Mouse (Mus musculus) frontal cortex, postnatal 36 days (tissue): ENCODE data around the gene Tut1.
"Not testable (repeated sequence)": the region's sequence is repeated elsewhere in the genome, so short reads cannot be mapped to it uniquely, and the experiment has no call there.

ENCODE experiments used
- DNase-seq, 2 experiments: peaks; one replicate each; pipeline ENCODE4 v3.0.0; 2022; ENCODE audit warnings: low spot score in 2 of 2

Tut1 gene

DNA sequence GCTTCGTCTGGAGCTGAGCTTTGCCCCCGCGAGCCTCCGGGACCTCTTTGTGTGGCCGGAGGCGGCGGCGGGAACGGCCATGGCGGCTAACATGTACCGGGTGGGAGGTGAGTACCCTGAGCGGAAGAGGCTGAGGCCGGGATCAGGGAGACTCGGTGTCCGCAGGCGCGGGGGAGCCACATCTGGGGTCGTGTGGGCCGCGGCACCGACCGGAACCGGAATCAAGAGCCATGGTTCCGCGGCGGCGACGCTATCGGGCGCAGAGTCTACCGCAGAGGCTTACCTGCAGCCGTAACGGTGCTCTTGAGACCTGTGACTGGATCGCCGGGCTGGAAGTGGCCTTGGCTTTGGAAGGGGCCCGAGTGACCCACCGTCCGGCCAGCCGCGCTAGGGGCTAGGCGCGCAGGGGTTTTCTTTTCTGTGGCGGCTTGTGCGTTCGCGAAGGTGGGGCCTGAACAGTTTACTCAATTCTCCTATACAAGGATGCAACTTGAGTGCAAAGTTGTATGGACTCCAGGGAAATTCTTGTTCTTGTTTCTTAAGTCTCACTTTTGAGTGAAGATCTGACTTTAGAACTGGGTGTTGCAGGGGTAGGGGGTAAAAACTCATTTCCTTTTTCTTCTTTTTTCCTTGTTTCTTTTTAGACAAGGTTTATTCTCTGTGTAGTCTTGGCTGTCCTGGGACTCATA is 11.2 kb upstream of the Tut1 start:
- peak in 1 of 2 experiments; percentile 54 for DNase-seq

DNA sequence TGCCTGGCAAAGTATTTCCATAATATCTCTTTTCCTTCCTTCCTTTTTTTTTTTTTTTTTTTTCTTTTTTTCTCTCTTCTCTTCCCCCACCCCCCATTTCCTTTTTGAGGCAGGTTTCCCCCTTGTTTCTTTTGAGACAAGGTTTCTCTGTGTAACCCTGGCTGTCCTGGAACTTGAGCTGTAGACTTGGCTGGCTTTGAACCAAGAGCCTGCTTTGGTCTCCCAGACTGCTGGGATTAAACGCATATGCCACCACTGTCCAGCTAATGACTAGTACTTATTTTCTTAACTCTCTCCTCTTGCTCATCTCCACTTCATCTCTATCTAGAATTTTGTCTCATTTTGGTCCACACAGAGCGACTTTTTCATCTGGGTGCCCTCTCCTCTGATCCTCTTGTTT is 10.6 kb upstream of the Tut1 start:
- no peak for DNase-seq

DNA sequence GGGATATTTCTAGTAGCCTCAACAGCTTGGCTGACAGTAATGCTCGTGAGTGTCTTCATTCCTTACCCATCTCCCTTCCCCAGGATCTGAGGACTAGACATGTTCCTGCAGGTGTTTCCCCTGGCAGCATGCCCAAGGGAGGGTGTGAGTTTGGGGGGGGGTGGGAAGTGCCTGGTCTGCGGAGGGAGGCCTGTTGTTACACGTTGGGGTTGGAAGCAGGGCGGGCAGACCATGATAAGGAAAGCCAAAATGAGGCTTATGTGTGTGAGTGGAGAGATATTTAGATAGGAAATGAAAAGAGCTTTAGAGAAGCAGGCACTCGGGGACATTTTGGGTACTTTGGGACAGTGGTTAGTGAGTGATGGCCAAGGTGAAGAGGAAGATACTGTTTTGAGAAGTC is 9.6 kb upstream of the Tut1 start:
- DNase-seq: no peak

DNA sequence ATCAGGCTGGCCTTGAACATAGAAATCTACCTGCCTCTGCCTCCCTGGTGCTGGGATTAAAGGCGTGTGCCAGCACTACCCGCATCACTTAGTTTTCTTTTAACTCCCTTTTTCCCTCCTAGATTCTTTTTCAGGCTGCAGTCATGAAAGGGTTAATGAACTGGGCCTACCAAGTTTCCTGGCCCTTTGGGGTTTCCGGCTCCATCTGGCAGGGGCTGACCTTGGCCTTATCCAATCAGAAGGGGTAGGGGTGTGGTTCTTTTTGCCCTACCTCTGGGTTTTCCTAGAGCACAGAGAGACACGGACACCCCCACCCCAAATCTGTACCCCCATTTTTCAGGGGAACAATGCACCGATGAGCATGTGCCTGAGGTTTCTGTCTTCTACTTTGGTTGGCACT is 8.9 kb upstream of the Tut1 start:
- no peak for DNase-seq

DNA sequence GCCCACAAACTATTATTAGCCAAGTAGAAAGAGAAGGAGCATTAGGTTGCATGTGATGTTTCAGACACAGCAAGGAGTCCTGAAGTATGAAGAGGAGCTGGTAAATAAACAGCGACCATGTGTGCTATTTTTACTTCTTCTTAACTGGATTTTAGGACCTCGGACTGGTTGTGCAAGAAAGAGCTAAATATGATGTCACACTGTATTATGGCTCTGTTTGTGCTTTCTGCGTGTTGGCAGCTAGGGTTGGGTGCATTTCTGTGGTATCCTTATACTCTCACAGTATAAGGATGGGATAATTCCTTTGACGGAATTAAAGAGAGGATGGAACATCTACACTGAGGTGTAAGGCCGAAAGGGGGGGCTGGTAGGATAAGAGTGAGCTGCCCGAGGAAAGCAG is 8.4 kb upstream of the Tut1 start:
- DNase-seq: no peak

DNA sequence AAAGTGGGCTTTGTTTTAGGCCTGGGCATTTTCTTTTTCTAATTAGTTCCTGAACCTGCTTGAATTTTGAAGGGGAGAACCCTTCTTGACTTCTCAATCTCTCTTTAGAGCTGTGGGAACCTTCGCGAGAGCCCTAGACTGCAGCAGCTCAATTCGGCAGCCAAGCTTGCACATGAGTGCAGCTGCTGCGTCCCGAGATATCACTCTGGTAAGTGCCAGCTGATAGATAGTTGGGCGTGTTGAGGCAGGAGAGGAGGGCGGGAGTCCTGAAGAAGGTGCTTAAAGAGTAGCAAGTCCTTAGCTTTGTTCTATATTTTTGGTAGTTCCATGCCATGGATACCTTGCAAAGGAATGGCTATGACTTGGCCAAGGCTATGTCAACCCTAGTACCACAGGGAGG is 6.7 kb upstream of the Tut1 start:
- DNase-seq: no peak

DNA sequence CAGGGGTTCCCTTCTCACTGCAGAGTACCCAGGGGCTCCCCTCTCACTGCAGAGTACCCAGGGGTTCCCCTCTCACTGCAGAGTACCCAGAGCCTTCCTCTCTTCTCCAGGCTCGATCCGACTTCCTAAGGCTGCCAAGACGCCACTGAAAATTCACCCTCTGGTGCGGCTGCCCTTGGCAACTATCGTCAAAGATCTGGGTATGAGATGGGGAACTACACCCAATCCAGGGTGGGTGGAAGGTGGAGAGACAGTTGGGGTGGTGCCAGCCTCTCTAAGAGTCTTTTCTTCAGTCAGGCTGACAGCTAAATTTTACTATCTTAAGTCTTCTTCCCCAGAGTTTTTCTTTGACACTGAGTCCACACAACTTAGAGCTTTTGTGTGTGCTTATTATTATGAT is 3.5 kb upstream of the Tut1 start:
- DNase-seq: no peak

DNA sequence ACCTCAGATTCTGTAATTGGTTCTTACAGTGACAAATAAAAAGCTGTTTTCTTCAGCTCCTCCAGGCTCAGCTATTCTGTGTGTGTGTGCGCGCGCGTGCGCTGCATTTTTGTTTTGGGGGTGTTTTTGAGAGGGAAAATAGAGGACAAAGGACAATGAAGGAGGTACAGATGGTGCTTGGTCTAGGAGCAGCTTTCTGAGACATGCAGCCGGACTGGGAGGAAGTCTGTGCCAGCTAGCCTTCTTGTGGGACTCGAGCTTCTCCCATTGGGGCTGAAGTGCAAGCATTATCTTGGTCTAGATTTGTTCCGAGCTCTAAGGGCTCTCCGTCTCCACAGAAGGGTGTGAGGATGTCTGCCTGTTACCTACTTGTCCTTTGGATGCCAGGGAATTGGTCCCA is 1.4 kb upstream of the Tut1 start:
- peak in 1 of 2 experiments; percentile 9 for DNase-seq

DNA sequence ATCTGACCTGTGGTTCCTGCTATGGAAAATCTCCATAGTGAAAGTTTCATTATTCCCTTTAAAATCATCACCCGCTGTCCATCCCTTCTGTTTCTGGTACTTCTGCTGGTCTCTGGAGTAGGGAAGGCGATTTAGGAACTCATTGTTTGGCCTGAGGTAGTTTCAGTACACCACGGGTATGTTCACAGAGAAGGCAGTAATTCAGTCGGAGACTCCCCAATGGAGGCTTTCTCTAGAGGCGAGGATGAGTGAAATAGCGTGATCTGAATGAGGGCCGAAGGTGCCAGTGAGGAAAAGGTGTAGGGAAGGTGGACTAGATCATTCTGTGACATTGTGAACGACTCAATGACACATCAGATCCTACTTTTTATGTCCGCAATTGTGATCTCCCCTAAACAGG is 524 bp downstream of the Tut1 start:
- no peak for DNase-seq

DNA sequence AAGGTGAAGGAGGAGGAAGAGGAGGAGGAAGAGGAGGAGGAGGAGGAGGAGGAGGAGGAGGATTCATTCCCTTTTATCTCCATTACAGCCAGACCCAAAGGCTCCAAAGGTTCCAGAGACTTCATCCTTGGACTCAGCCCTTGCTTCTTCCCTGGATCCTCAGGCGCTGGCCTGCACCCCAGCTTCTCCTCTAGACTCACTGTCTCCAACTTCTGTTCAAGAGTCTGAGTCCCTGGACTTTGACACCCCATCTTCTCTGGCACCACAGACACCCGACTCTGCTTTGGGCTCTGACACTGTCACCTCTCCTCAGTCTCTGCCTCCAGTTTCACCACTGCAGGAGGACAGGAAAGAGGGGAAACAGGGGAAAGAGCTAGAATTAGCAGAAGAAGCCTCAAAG is 8.6 kb downstream of the Tut1 start:
- DNase-seq: no peak

DNA sequence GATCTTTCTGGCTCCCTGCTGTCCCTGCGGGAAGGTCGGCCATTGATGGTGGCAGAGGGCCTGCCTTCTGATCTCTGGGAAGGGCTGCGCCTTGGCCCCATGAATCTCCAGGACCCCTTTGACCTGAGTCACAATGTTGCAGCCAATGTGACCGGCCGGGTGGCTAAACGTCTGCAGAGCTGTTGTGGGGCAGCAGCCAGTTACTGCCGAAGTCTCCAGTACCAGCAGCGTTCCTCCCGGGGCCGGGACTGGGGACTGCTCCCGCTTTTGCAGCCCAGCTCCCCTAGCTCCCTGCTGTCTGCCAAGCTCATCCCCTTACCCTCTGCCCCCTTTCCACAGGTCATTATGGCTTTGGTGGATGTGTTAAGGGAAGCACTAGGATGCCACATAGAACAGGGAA is 11.4 kb downstream of the Tut1 start:
- no peak for DNase-seq

DNA sequence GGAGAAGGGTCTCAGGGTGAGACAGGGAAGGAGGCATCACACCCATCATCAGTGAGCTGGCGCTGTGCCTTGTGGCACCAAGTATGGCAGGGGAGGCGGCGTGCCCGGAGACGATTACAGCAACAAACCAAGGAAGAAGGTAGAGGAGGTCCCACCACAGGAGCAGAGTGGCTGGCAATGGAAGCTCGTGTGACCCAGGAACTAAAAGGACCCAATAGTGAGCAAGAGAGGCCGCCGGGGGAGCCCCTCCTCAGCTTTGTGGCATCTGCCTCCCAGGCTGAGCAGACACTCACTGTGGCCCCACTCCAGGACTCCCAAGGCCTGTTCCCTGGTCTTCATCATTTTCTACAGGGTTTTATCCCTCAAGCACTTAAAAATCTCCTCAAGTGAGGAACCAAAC is 12.1 kb downstream of the Tut1 start:
- DNase-seq: no peak

DNA sequence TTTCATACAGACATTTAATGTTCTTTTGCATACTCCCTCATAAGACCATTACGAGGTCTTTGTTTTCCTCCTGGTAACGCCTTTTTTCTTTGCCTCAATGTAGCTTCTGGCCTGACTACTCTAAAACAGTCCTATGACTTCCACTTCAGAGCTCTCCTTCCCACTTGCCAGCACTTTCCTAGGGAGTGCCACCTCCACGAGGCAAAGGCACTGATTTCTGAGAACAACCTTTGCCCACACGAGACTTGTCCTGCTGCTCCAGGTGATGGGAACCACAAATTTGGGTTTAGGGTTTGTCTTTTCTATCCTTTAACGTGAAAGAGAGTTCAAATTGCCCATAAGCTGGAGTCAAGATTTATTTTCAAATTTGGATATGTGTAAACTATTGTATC is 12.5 kb downstream of the Tut1 start:
- DNase-seq: no peak

DNA sequence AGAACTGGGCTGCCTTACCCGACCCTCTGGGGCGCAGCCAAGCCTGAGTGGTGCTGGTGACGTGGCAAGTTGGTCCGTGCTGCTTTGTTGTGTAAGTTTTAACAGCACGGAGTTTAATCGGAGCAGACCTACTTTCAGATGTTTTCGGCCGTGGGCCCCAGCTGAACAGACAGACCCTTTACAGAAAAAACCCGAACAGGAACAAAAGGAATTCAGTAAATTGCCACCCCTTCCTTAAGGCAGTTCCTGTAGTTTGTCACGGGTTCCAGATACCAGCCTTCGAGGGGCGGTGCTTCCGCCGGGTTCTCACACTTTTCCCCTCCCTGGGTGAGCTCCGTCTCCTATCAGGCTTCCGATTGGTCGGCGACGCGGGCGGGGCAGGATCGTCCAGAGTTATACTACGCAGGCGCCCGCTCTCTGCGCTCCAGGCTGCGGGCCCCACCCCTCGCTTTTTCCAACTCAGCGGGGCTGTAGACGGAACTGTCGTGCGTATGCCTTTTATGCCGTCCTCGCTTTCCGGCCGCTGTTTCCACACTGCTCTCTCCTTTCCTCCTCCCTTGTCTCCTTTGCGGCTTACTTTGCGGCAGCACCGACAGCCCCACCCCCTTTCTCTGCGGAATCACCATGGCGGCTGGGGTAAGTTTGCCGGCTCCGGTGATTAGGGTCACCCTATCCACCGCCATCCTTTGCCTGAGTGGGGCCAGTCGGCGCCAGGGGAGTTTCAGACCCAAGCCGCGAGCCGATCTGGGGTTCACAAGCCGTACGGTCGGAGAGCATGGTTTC is 13.1 kb downstream of the Tut1 start, which contains the start of gene Eef1g:
Gene Eef1g (plus strand): TSS at position 452 of the 783 bp plus-strand sequence.
- DNase-seq: peak; percentile 99

DNA sequence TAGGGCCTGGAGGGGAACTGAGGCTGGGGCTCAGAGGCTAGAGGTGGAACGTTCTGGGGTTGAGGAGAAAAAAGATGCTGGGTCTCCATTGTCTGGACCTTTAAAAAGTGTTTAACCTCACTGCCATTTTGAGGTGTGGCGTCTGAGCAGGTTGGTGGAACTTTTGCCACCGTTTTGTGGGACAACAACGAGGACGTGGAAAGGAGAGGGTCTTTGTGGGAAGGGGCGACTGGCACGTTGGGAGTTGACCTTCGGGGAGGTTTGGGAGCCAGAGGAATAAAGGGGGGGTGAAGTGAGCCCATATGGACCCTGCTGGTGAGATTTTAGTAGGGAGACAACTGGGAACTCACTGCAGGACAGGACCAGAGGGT is 13.7 kb downstream of the Tut1 start:
- no peak for DNase-seq

DNA sequence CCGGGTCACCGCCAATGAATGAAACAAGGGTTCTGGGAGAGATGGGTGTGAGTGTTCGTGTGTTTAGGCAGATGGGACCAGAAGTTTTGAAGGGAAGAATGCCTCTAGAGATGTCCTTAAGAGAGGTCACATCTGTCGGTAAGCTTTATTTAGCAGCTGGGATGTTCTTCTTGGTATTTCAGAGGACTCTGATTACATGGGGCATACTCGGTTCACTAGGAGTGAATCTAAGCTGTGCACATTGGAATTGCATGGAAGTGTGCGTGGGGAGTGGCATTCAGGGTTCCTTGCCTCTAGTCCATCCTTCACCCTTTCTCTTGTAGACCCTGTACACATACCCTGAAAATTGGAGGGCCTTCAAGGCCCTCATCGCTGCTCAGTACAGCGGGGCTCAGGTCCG is 14.2 kb downstream of the Tut1 start:
- DNase-seq: no peak

DNA sequence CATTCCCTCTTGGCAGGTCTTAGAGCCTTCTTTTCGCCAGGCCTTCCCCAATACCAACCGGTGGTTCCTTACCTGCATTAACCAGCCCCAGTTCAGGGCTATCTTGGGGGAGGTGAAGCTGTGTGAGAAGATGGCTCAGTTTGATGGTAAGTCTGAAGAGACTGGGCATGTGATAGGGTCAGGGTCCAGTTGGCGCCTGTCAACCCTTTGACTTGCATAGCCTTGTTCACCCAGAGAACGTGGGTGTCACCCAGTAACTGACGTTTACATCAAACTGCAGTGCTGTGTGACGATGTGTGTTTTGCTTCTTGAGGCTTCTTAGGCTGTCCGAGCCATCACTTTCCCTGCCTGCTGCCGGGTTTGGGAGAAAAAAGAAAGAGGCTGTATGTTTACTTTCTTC is 18.8 kb downstream of the Tut1 start:
- not testable (repeated sequence) for DNase-seq

DNA sequence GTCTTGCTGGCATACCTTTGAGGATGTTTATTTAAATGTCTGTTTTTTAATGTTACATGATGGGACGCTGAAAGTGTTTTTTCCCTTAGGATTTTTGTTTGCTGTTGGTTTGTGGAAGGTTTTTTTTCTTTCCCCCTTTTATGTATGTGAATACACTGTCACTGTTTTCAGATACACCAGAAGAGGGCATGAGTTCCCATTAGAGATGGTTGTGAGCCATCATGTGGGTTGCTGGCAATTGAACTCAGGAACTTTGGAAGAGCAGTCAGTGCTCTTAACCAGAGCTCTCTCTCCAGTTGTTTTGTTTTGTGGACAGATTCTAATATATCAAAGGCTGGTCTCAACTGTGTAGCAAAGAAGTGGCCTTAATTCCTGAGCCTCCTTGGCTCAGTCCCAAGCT is 21.0 kb downstream of the Tut1 start:
- no peak for DNase-seq

DNA sequence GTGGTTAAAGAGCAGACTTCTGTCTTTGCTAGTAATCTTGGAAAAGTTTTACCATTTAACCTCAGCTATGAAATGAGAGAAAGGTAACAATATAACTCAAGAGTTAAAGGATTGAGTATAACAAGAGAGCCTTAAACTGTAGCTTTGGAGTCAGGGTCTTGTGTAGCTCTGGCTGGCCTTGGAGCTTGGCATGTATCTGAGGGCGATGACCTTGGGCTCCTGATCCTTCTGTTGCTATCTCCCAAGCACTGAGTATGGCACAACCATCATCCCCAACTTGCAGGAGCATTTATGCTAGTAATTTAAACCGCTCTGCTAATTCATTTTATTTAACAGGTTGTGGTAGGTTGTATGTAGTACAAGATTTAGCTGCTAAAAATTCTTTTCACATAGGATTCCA is 21.8 kb downstream of the Tut1 start:
- no peak for DNase-seq

DNA sequence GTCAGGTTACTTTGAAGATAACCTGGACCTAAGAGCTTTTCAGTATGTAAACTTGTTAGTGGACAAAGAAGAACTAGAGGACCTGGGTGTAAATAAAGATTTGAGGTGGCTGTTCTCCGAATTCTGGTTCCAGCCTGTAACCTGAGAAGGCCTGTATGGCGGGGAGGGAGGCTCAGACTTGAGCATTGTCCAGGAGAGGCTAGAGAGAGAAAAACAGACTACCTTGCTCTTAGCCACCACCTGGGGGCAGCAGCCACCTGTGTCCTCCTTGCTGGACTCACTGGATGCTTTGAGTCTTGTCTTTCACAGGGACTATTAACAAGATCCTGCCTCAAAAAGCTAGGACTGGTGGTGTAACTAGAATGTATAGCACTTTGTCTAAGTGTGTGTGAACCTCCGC is 22.9 kb downstream of the Tut1 start:
- no peak for DNase-seq

DNA sequence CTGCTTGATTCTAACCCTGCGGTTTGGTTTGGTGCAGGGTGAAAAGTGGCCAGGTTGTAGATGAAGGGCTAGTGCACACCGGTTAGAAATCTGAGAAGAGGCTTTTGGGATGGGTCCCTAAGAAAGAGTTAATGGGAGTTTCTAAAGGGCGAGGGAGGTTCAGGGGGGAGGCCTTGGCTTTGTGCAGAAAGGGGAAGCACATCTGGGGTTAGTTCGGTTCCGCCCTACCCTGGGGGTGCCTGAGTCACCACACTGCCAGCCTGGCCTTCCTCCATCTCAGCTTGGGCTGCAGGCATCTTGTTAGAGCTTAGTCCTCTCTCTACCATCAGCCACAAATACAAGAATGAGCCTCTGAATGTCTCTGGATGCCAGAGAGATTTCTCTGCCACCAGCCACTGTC is 27.1 kb downstream of the Tut1 start:
- DNase-seq: no peak

DNA sequence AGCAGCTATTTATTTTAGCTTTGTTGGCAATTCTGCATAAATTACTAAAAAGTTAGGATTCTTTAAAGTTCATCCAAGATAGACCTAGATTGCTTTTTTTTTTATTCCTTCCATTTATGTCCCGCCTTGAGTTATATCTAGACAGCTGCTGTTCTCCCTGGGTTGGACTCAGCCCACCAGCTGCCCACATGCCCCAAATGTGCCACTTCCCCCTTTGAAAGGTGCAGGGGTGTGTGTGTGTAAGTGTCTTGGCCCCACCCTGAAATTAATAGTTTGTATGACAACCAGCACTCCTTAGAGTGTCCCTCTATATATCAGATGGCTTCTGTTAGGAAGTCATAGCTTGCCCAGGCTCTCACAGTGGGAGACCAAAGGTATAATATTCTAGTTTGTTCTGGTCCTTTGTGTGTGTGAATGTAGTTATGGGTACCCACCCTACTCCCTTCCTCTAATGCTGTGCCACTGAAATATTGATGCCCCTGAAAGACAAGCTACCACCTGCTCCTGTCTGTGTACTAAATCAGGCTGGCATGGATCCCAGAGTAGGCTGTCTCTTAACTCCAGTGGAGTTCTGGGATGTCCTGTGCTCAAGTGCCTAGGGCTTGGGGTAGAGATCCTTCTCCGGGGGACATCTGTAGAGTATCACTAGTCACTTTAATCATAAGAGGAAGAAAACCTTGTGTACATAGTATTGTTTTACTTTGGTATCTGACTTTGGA is 28.0 kb downstream of the Tut1 start:
- no peak for DNase-seq
